Mouse (Mus musculus) liver, postnatal 0 days (tissue): ENCODE measurements around the gene Ccdc174. TPM values are rescaled to one million over a fixed set of nuclear protein-coding genes. Genes with fewer than 3 reads are reported as not detected.

Experiments used
- ATAC-seq: fragments of 200-750 bp; cut with Nextera tagmentation; 2 replicates; pipeline ENCODE4 v1.8.0; 2017; ENCODE audit warnings: mild to moderate bottlenecking, moderate library complexity
- DNase-seq: peaks from one replicate; pipeline ENCODE4 v3.0.0-alpha.2; 2016
- H3K27ac ChIP-seq: fragments of 300-500 bp; sonication (generic); 2 replicates; pipeline ENCODE4 v1.5.1; 2014; ENCODE audit warnings: antibody characterized with exemption, moderate library complexity, mild to moderate bottlenecking, low read depth
- H3K27me3 ChIP-seq: fragments of 300-500 bp; sonication (generic); 2 replicates; pipeline ENCODE4 v1.6.1; 2014; ENCODE audit warnings: low read length, control low read depth, mixed read lengths; ENCODE audit not compliant: insufficient read depth
- H3K36me3 ChIP-seq: fragments of 300-500 bp; sonication (generic); replicated peaks from 2 replicates; pipeline ENCODE4 v1.6.1; 2014; ENCODE audit warnings: mild to moderate bottlenecking, control low read depth, low read length, moderate library complexity, mixed read lengths; ENCODE audit not compliant: insufficient read depth
- H3K4me1 ChIP-seq: fragments of 300-500 bp; sonication (generic); 2 replicates; pipeline ENCODE4 v1.6.1; 2014; ENCODE audit warnings: antibody characterized with exemption, mild to moderate bottlenecking, control low read depth; ENCODE audit not compliant: insufficient read depth
- H3K4me2 ChIP-seq: fragments of 300-500 bp; sonication (generic); 2 replicates; pipeline ENCODE4 v1.6.1; 2014; ENCODE audit warnings: low read depth, mild to moderate bottlenecking, low read length, moderate library complexity, mixed read lengths
- H3K4me3 ChIP-seq: fragments of 300-500 bp; sonication (generic); 2 replicates; pipeline ENCODE4 v1.5.1; 2014; ENCODE audit warnings: low read depth, low read length
- H3K9ac ChIP-seq: fragments of 300-500 bp; sonication (generic); replicated peaks from 2 replicates; pipeline ENCODE4 v1.6.1; 2014; ENCODE audit warnings: mild to moderate bottlenecking, moderate library complexity
- H3K9me3 ChIP-seq: fragments of 300-500 bp; sonication (generic); 2 replicates; pipeline ENCODE4 v1.6.1; 2016; ENCODE audit warnings: mild to moderate bottlenecking, control low read depth, low read length, mixed read lengths
- CTCF ChIP-seq: sonication (generic); IDR thresholded peaks from 2 replicates; pipeline ENCODE4 v1.5.1; 2016; ENCODE audit warnings: antibody characterized with exemption, low read depth
- EP300 ChIP-seq: IDR thresholded peaks from 2 replicates; pipeline ENCODE4 v1.6.1; 2016; ENCODE audit warnings: antibody characterized with exemption, low read depth, mild to moderate bottlenecking
- WGBS: fragments of 180-500 bp; shearing (Covaris S2); extraction: QIAGEN DNeasy Blood & Tissue Kit; methylation state at CpG from one replicate; pipeline ENCODE4 v1.1.7; 2014; ENCODE audit not compliant: insufficient replicate concordance; 5-methylcytosine and 5-hydroxymethylcytosine counted together
- polyA plus RNA-seq: library from polyadenylated mRNA; unstranded; fragments of >200 nt; fragmentation: Nextera tagmentation; extraction: Ambion mirVana; gene quantifications from 2 replicates; pipeline ENCODE4 v1.2.1, GENCODE M21; 2015

Gene Ccdc174
- polyA plus RNA-seq, 1 experiment from 2014 or later, result 12.5 TPM

DNA sequence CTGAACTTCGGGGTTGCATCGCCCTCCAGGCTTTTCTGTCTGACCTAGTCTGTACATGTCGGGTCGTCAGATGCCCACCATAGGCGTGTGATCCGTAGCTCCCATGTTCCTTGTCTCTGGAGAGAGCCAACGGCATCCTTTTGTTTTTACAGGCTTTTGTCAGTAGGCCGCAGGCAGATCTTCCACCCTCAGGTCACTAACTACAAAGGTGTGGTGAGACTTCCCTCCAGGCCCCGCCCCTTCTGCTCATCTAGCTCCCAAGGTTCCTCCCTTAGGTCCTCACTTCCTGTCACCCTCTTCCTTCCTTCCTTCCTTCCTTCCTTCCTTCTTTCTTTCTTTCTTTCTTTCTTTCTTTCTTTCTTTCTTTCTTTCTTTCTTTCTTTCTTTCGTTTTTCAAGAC is 36.2 kb downstream of the Ccdc174 start:
- no peak for ATAC-seq
- Histone ChIP-seq H3K4me1 (no peaks in the 10 kb centered on the region), H3K4me3 (no peak overlapping the region), H3K9ac (no peak overlapping the region), H3K27ac (no peak overlapping the region), H3K4me2 (no peak overlapping the region), H3K9me3 (no peaks in the 10 kb centered on the region), H3K36me3 (no peaks in the 10 kb centered on the region), H3K27me3 (no peaks in the 10 kb centered on the region)
- TF ChIP-seq CTCF, result no peak
- DNase-seq, result no peak
- WGBS, result 78% methylated on average over 10 of the region's 10 CpGs

DNA sequence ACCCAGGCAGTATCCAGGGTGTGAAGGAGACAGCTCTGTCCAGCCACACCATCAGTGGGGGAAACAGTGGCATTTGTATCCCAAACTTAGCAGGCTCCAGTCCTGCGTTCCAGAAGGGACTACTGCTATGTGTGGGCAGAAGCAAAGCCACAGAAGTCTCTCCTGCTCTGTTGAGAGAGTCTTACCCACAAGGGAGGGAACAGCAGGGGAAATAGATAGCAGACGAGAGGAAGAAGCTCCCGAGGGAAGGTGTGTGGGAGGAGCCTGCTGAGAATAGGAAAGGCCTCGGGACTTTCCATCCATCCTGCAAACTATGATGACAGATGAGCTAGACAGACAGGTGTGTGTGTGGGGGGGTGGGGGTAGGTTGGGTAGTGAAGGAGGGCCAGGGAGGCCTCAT is 39.4 kb downstream of the Ccdc174 start:
- 27% methylated on average over 4 of the region's 4 CpGs for WGBS
- DNase-seq, result no peak
- H3K27me3 ChIP-seq, result no peaks in the 10 kb centered on the region

DNA sequence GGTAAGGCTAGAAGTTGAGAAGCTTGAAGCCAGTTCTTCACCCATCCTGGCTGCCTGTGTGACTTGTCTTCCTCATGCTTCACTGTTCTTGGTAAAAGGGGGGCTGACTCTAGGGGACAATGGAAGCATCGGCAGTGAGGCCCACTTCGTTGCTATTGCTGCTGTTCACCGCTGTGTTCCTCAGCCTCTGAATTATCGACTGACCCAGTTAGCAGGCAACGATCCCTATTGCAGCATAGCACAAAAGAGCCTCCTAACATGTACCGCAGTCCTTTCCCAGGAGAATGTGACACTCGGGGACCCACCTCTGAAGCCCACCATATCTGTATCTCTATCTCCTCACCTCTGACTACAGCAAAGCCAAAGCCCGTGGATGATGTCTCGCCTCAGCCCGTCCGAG is 39.9 kb downstream of the Ccdc174 start:
- no peaks in the 10 kb centered on the region for H3K27me3 ChIP-seq
- no peak overlapping the region for H3K4me3 ChIP-seq
- no peak overlapping the region for H3K4me2 ChIP-seq
- H3K36me3 ChIP-seq, result no peaks in the 10 kb centered on the region
- TF ChIP-seq CTCF (no peak), EP300 (no peak)
- no peak for ATAC-seq
- WGBS, result 85% methylated on average over 11 of the region's 11 CpGs
- H3K9me3 ChIP-seq, result no peaks in the 10 kb centered on the region
- H3K4me1 ChIP-seq, result no peaks in the 10 kb centered on the region
- H3K9ac ChIP-seq, result no peak overlapping the region
- H3K27ac ChIP-seq, result no peak overlapping the region
- no peak for DNase-seq

More for the DNA sequence above, 39.4 kb downstream of the Ccdc174 start:
- no peak overlapping the region for H3K27ac ChIP-seq
- H3K36me3 ChIP-seq, result no peaks in the 10 kb centered on the region
- H3K4me3 ChIP-seq, result no peak overlapping the region
- no peaks in the 10 kb centered on the region for H3K9me3 ChIP-seq
- H3K4me1 ChIP-seq, result no peaks in the 10 kb centered on the region
- H3K9ac ChIP-seq, result no peak overlapping the region
- H3K4me2 ChIP-seq, result no peak overlapping the region
- TF ChIP-seq CTCF, result no peak
- TF ChIP-seq EP300, result no peak
- no peak for ATAC-seq

DNA sequence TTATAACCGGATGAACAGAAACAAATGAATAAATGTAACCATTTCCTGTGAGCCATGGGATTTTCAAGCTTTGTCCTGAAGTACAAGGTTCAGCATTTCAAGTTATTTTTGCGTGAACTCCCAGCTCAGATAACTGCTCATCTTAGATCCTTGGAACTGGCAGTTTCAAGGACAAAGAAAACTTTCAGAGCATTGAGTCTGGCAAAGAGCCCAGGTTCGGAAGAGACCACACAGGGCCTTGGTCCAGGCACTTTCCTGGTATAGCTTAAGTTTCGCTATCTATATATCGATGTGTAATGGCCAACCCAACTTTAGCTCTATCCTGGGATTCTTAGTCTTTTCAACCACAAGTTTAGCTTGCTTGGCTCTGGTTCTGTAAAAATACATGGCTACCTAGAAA is 53.4 kb downstream of the Ccdc174 start:
- WGBS, result 76% methylated on average over 5 of the region's 5 CpGs
- Histone ChIP-seq H3K36me3 (no peaks in the 10 kb centered on the region), H3K27me3 (no peaks in the 10 kb centered on the region), H3K4me1 (no peaks in the 10 kb centered on the region), H3K27ac (no peak overlapping the region), H3K9ac (no peak overlapping the region), H3K4me2 (no peak overlapping the region), H3K4me3 (no peak overlapping the region), H3K9me3 (no peaks in the 10 kb centered on the region)
- ATAC-seq (no peak), DNase-seq (no peak)
- no peak for TF ChIP-seq CTCF
- peak; percentile 14; the same call in 1 of the 2 replicates for TF ChIP-seq EP300

DNA sequence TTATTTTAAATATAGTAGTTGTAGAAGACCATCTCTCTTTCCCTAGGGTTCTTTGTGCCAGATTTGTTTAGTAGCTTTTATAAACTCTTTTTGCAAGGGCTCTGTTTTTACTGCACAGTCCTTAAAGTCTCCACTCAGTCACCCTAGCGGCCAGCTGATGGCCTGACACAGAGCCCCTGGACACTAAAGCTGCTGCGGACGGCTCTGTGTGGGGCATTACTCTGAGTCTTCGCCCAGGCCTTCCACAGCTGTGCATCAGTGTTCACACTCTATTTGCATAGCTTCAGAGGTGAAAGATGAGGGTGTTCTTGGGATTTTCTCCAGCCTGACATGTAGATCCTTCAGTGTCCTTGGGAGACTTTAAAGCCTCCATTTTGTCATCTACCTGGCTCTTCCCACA is 60.6 kb downstream of the Ccdc174 start:
- no peak overlapping the region for H3K4me2 ChIP-seq
- H3K4me1 ChIP-seq, result no peaks in the 10 kb centered on the region
- H3K4me3 ChIP-seq, result no peak overlapping the region
- no peak overlapping the region for H3K9ac ChIP-seq
- no peak for ATAC-seq
- TF ChIP-seq CTCF (no peak), EP300 (no peak)
- H3K27me3 ChIP-seq, result no peaks in the 10 kb centered on the region
- WGBS, result 78% methylated on average over 4 of the region's 4 CpGs
- H3K9me3 ChIP-seq, result no peaks in the 10 kb centered on the region
- no peaks in the 10 kb centered on the region for H3K36me3 ChIP-seq
- no peak overlapping the region for H3K27ac ChIP-seq
- no peak for DNase-seq

DNA sequence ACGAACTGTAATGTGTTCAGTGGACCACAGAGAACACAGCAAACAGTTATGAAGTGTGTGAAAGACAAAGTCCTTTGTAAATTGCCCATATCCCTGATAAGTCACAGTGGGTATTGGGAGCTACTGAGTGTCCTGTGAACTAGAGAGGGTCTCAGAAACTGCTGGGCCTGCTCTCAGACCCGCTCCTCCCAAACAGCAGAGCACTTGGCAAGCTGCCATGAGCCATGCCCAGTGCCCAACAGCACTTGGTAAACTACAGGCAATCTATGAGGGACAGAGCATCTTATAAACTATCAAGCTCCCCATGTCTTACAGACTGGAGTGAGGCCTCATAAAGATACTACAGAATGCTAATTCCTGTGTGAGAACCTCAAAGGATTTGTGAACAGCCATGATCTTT is 70.6 kb downstream of the Ccdc174 start:
- H3K4me2 ChIP-seq, result no peak overlapping the region
- H3K27me3 ChIP-seq, result no peaks in the 10 kb centered on the region
- no peak overlapping the region for H3K9ac ChIP-seq
- H3K36me3 ChIP-seq, result no peaks in the 10 kb centered on the region
- no peak overlapping the region for H3K4me3 ChIP-seq
- TF ChIP-seq CTCF (no peak), EP300 (no peak)
- no peaks in the 10 kb centered on the region for H3K9me3 ChIP-seq
- H3K27ac ChIP-seq, result no peak overlapping the region
- DNase-seq, result no peak
- no peak for ATAC-seq
- no peaks in the 10 kb centered on the region for H3K4me1 ChIP-seq
- 68% methylated on average over 2 of the region's 2 CpGs for WGBS

Other genes with a start within 250 kb of the Ccdc174 start
- 31.1 and 34.4 TPM in 2 replicates for gene Slc6a6, start 194.0 kb upstream of the Ccdc174 start, polyA plus RNA-seq
- 0.05 TPM in 1 of 2 replicates, not detected in the other for gene Grip2, start 50.8 kb upstream of the Ccdc174 start, polyA plus RNA-seq
- 0.07 and 0.13 TPM in 2 replicates for gene 4930590J08Rik, start 24.8 kb downstream of the Ccdc174 start, polyA plus RNA-seq
- 2.0 and 2.3 TPM in 2 replicates for gene Fgd5, start 100.8 kb downstream of the Ccdc174 start, polyA plus RNA-seq
- 4.3 and 4.9 TPM in 2 replicates for gene Nr2c2, start 213.3 kb downstream of the Ccdc174 start, polyA plus RNA-seq